Mouse (Mus musculus) intestine, postnatal 0 days (tissue): Measurements from ENCODE around the gene Brwd1. TPM values are rescaled to one million over a fixed set of nuclear protein-coding genes. Genes with fewer than 3 reads are reported as not detected.
A peak's percentile ranks its signal among the peaks of the same experiment; 100 is the strongest.
"Not testable (repeated sequence)": the region's sequence is repeated elsewhere in the genome, so short reads cannot be mapped to it uniquely, and the experiment has no call there.

ENCODE experiments used
- ATAC-seq: fragments of 200-750 bp; cut with Nextera tagmentation; 2 replicates; pipeline ENCODE4 v1.8.0; 2017; ENCODE audit warnings: mild to moderate bottlenecking, moderate TSS enrichment, moderate library complexity
- H3K27ac ChIP-seq: fragments of 300-500 bp; sonication (generic); 2 replicates; pipeline ENCODE4 v1.5.1; 2014; ENCODE audit warnings: mild to moderate bottlenecking, low read depth, low read length, moderate library complexity
- H3K27me3 ChIP-seq: fragments of 300-500 bp; sonication (generic); replicated peaks from 2 replicates; pipeline ENCODE4 v1.6.1; 2014; ENCODE audit warnings: low read length, mixed read lengths; ENCODE audit not compliant: control insufficient read depth, insufficient read depth
- H3K36me3 ChIP-seq: fragments of 300-500 bp; sonication (generic); 2 replicates; pipeline ENCODE4 v1.6.1; 2014; ENCODE audit warnings: mild to moderate bottlenecking, moderate library complexity; ENCODE audit not compliant: control insufficient read depth, insufficient read depth
- H3K4me1 ChIP-seq: fragments of 300-500 bp; sonication (generic); replicated peaks from 2 replicates; pipeline ENCODE4 v1.6.1; 2014; ENCODE audit warnings: antibody characterized with exemption, low read length, mixed read lengths; ENCODE audit not compliant: control insufficient read depth, insufficient read depth
- H3K4me2 ChIP-seq: fragments of 300-500 bp; sonication (generic); replicated peaks from 2 replicates; pipeline ENCODE4 v1.6.1; 2014; ENCODE audit warnings: low read depth, mild to moderate bottlenecking, moderate library complexity
- H3K4me3 ChIP-seq: fragments of 300-500 bp; sonication (generic); 2 replicates; pipeline ENCODE4 v1.5.1; 2014; ENCODE audit warnings: low read depth, low read length
- H3K9ac ChIP-seq: fragments of 300-500 bp; sonication (generic); 2 replicates; pipeline ENCODE4 v1.6.1; 2014; ENCODE audit warnings: mild to moderate bottlenecking, low read depth, low read length
- H3K9me3 ChIP-seq: fragments of 300-500 bp; sonication (generic); 2 replicates; pipeline ENCODE4 v1.6.1; 2016; ENCODE audit warnings: mixed run types; ENCODE audit not compliant: control insufficient read depth
- CTCF ChIP-seq: sonication (generic); IDR thresholded peaks from 2 replicates; pipeline ENCODE4 v1.5.1; 2016; ENCODE audit warnings: low read depth, mild to moderate bottlenecking, control low read depth, antibody characterized with exemption, moderate library complexity
- WGBS: fragments of 180-500 bp; shearing (Covaris S2); extraction: QIAGEN DNeasy Blood & Tissue Kit; methylation state at CpG from one replicate; pipeline ENCODE4 v1.1.7; 2014; 5-methylcytosine and 5-hydroxymethylcytosine counted together
- polyA plus RNA-seq: library from polyadenylated mRNA; unstranded; fragments of >200 nt; fragmentation: Nextera tagmentation; extraction: Ambion mirVana; gene quantifications from 2 replicates; pipeline ENCODE4 v1.2.1, GENCODE M21; 2015

The Brwd1 gene
- polyA plus RNA-seq, 1 experiment from 2014 or later, result 19.9 TPM

DNA sequence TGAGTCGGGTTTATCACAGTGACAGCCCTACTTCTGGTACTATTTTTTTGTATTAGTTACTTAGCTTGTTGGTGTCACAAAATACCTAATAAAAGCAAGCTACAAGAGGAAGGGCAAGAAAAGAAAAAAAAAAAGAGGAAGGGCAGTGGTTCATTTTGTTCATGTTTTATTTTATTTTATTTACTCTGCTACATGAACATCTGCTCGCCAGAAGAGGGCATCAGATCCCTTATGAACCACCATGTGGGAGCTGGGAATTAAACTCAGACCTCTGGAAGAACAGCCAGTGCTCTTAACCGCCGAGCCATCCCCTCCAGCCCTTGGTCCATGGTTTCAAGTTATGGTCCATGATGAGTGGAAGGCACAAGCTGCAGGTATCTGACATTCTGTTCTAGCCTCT, 32.4 kb upstream of the Brwd1 start:
- Histone ChIP-seq H3K9ac (no peak overlapping the region), H3K4me1 (no peaks in the 10 kb centered on the region), H3K27ac (no peak overlapping the region), H3K27me3 (no peaks in the 10 kb centered on the region), H3K9me3 (no peaks in the 10 kb centered on the region), H3K36me3 (no peaks in the 10 kb centered on the region), H3K4me2 (no peak overlapping the region), H3K4me3 (no peak overlapping the region)
- peak; percentile 40 for TF ChIP-seq CTCF
- no peak for ATAC-seq
- 56% methylated on average over 4 of the region's 4 CpGs for WGBS

GRCm38 (mm10) chr16:96112769-96113168, 30.4 kb upstream of the Brwd1 start:
- no peak overlapping the region for H3K9ac ChIP-seq
- H3K4me1 ChIP-seq, result no peaks in the 10 kb centered on the region
- no peak overlapping the region for H3K4me2 ChIP-seq
- H3K9me3 ChIP-seq, result no peaks in the 10 kb centered on the region
- 56% methylated on average over 2 of the region's 2 CpGs for WGBS
- H3K27ac ChIP-seq, result no peak overlapping the region
- ATAC-seq, result no peak
- no peak for TF ChIP-seq CTCF
- no peaks in the 10 kb centered on the region for H3K27me3 ChIP-seq
- H3K36me3 ChIP-seq, result no peaks in the 10 kb centered on the region
- no peak overlapping the region for H3K4me3 ChIP-seq

DNA sequence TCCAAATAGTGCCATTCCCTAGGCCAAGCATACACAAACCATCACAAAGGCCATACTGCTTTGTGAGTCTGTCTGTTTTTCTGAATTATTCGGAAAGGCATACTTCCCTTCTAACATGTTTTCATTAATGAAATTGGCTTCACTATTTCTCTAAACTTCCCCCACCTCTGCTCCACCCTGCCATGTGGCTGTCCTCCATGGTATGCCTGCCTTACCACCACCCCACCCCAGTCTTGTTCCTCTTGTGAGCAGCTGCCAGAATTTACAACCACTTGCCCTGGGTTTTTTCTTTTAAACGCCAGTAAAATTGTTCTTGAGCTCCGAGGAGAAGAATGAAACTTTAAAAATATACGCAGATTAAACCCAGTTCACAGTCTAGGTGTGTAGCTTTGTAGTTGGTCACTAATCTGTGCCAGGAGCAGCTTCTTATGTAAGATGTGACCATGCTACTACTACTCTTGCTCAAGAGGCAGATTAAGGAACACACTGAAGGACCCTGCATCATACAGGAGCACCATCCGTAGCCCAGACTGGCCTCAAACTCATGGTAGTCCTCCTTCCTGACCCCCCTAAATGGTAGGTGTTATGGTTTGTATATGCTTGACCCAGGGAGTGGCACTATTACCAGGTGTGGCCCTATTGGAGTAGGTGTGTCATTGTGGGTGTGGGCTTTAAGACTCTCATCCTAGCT, 28.5 kb upstream of the Brwd1 start:
- Histone ChIP-seq H3K9me3 (no peaks in the 10 kb centered on the region), H3K9ac (no peak overlapping the region), H3K4me1 (no peaks in the 10 kb centered on the region), H3K27ac (no peak overlapping the region), H3K4me2 (no peak overlapping the region), H3K4me3 (no peak overlapping the region), H3K27me3 (no peaks in the 10 kb centered on the region), H3K36me3 (no peaks in the 10 kb centered on the region)
- TF ChIP-seq CTCF, result no peak
- no peak for ATAC-seq
- 78% methylated on average over 5 of the region's 5 CpGs for whole genome bisulfite sequencing

- ATAC-seq, result no peak
- no peak for TF ChIP-seq CTCF
- H3K27ac ChIP-seq, result no peak overlapping the region
- H3K36me3 ChIP-seq, result no peaks in the 10 kb centered on the region
- H3K27me3 ChIP-seq, result no peaks in the 10 kb centered on the region
- H3K4me1 ChIP-seq, result no peaks in the 10 kb centered on the region
- H3K9me3 ChIP-seq, result no peaks in the 10 kb centered on the region
- WGBS, result 59% methylated on average over 4 of the region's 4 CpGs
- H3K4me2 ChIP-seq, result no peak overlapping the region
- no peak overlapping the region for H3K4me3 ChIP-seq
- H3K9ac ChIP-seq, result no peak overlapping the region
Observed at GRCm38 (mm10) chr16:96109673-96110072, 27.3 kb upstream of the Brwd1 start.

GRCm38 (mm10) chr16:96103036-96103435, 20.7 kb upstream of the Brwd1 start:
- no peak overlapping the region for H3K4me3 ChIP-seq
- no peak overlapping the region for H3K4me2 ChIP-seq
- WGBS, result 50% methylated on average over 2 of the region's 2 CpGs

DNA sequence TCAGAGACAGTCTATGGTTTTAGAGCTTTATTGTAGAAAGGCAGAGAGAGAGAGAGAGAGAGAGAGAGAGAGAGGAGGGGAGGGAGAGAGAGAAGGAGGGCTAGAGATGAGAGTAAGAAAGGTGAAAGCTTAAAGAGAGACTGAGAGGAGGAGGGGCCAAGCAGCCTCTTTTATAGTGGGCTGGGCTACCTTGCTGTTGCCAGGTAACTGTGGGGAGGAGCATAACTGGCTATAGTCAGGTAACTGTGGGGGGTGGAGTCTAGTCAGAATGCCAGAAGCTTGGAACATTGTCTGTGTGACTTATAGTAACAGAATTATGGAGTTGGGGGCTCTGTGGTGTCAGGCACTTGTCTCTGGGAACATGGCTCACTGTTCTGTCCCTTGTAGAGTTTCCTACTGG, 15.5 kb upstream of the Brwd1 start:
- not testable (repeated sequence) for ATAC-seq, H3K4me2 ChIP-seq, H3K9ac ChIP-seq

More at GRCm38 (mm10) chr16:96103036-96103435, 20.7 kb upstream of the Brwd1 start:
- Histone ChIP-seq H3K4me1 (no peaks in the 10 kb centered on the region), H3K9me3 (no peaks in the 10 kb centered on the region), H3K36me3 (no peaks in the 10 kb centered on the region), H3K9ac (no peak overlapping the region), H3K27me3 (no peaks in the 10 kb centered on the region), H3K27ac (no peak overlapping the region)
- TF ChIP-seq CTCF, result peak; percentile 69
- ATAC-seq, result no peak

DNA sequence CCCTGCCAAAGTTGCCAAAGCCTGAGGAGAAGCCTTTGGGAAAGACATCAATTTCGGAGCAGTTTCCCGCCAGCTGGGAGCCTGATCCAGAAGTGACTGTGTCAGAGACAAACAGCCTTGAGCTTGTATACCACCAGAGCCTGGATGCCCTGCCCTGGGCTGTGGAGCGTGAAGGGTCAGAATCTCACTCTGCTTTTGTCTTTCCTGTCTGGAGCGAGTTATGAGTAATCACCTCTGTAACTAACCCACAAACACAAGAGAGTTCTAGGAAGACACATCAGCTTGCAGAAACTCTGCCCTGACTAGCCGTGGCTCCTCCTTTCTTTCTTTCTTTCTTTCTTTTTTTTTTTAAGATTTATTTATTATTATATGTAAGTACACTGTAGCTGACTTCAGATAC, 13.6 kb upstream of the Brwd1 start:
- Histone ChIP-seq H3K27me3 (no peaks in the 10 kb centered on the region), H3K9me3 (no peaks in the 10 kb centered on the region), H3K27ac (no peak overlapping the region), H3K4me2 (no peak overlapping the region), H3K9ac (no peak overlapping the region), H3K36me3 (no peaks in the 10 kb centered on the region), H3K4me1 (no peaks in the 10 kb centered on the region), H3K4me3 (no peak overlapping the region)
- 86% methylated on average over 5 of the region's 5 CpGs for WGBS
- no peak for ATAC-seq
- TF ChIP-seq CTCF, result no peak

More for the DNA sequence above, 15.5 kb upstream of the Brwd1 start:
- not testable (repeated sequence) for H3K9me3 ChIP-seq, H3K4me1 ChIP-seq, H3K36me3 ChIP-seq, H3K27me3 ChIP-seq, H3K27ac ChIP-seq, H3K4me3 ChIP-seq
